Mouse (Mus musculus) testis, adult 2 months (tissue): ENCODE measurements around the gene Rnf187. TPM values are rescaled to one million over a fixed set of nuclear protein-coding genes. Genes with fewer than 3 reads are reported as not detected.

Source experiments
- H3K27ac ChIP-seq: fragments of 200-500 bp; 2 replicates; pipeline ENCODE4 v1.5.1; 2012; ENCODE audit warnings: low read depth, low read length; ENCODE audit not compliant: control insufficient read depth, insufficient read depth
- H3K27me3 ChIP-seq: fragments of 200-500 bp; 2 replicates; pipeline ENCODE4 v1.6.1; 2012; ENCODE audit warnings: mild to moderate bottlenecking, low read length, moderate library complexity; ENCODE audit not compliant: control insufficient read depth, insufficient read depth
- H3K36me3 ChIP-seq: fragments of 200-500 bp; 2 replicates; pipeline ENCODE4 v1.6.1; 2012; ENCODE audit warnings: mild to moderate bottlenecking, low read length; ENCODE audit not compliant: control insufficient read depth, insufficient read depth
- H3K4me1 ChIP-seq: fragments of 200-500 bp; 2 replicates; pipeline ENCODE4 v1.6.1; 2012; ENCODE audit warnings: low read length; ENCODE audit not compliant: control insufficient read depth, insufficient read depth
- H3K4me3 ChIP-seq: fragments of 200-500 bp; 2 replicates; pipeline ENCODE4 v1.5.1; 2012; ENCODE audit warnings: low read depth, mild to moderate bottlenecking, low read length, moderate library complexity, mixed read lengths; ENCODE audit not compliant: control insufficient read depth
- CTCF ChIP-seq: fragments of 200-500 bp; IDR thresholded peaks from 2 replicates; pipeline ENCODE4 v1.5.1; 2012; ENCODE audit warnings: low read depth, mild to moderate bottlenecking, inconsistent platforms, low read length, moderate library complexity; ENCODE audit not compliant: control insufficient read depth, insufficient read depth, insufficient replicate concordance
- POLR2A ChIP-seq: fragments of 200-500 bp; IDR thresholded peaks from 2 replicates; pipeline ENCODE4 v1.6.1; 2012; ENCODE audit warnings: low read depth, mild to moderate bottlenecking, inconsistent platforms, low read length, moderate library complexity; ENCODE audit not compliant: control insufficient read depth
- polyA plus RNA-seq: library from polyadenylated mRNA; depleted of rRNA; stranded (reverse); fragments of >200 nt; gene quantifications from 2 replicates; pipeline ENCODE4 v1.2.3, GENCODE M21; 2012

The Rnf187 gene
- polyA plus RNA-seq, 1 experiment, result 215 TPM

DNA sequence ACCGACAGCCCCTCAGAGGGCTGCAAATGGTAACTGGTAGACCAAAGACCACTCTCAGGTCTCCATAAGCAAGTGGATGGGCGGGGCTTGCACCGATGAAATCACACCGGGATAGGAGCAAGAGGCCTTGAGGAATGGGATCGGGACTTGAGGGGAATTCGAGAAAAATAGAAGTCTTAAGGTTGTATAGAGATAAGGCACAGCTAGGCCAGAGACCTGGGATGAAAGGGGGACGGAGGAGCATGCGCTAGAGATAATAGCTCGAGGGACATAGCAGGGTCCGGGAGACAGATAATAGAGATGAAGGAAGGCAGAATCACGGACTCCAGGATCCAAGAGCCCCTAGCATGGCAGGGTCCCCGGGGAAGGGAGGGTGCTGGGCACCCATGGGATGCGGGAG lies 807 bp downstream of the Rnf187 start:
- Histone ChIP-seq H3K36me3 (peaks cover 1% of the 10 kb centered on the region), H3K4me3 (peak overlapping the region; percentile 85), H3K4me1 (peaks cover 11% of the 10 kb centered on the region), H3K27me3 (no peaks in the 10 kb centered on the region), H3K27ac (peak overlapping the region; percentile 82; the same call in 1 of the 2 replicates)
- TF ChIP-seq CTCF (no peak), POLR2A (no peak)

DNA sequence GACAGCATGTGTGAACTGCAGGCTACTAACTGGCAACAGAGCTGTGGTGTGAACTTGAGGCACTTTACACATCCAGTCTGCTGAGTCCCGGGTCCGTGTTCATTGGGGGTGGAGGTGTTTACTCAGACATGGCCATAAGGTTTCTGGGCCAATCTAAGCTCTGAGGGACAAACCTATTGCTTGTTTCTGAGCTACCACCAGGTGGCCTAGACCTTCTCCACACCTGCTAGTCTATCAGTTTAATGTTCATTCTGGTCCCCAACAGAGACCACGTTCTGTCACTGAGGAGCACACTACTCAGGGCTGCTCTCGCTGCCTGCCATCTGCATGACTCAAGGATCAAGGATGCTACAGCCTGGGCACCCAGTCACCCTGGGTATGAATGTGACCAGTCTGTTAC lies 7.1 kb downstream of the Rnf187 start:
- TF ChIP-seq POLR2A, result no peak
- TF ChIP-seq CTCF, result no peak
- H3K4me3 ChIP-seq, result no peak overlapping the region
- no peak overlapping the region for H3K27ac ChIP-seq
- no peaks in the 10 kb centered on the region for H3K27me3 ChIP-seq
- peaks cover 2% of the 10 kb centered on the region for H3K36me3 ChIP-seq
- H3K4me1 ChIP-seq, result peaks cover 14% of the 10 kb centered on the region

DNA sequence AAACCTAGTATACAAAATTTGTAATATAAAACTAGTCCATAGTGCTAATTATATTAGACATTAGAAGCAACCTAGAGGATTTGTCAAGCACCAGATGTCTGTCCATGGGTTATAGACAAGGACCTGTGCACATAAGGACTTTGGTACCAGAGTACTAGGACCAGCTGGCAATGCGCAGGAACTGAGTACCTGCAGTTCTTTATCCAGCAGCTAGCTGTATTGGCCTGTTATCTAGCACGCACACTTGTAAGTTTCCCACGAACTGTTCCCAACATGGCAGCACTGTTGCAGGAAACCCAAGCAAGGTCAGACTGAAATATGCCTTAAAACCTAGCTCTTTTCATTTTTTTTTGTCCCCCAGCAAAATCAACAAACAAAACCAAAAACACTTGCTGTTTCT lies 8.5 kb downstream of the Rnf187 start:
- no peak for TF ChIP-seq CTCF
- no peak for TF ChIP-seq POLR2A

DNA sequence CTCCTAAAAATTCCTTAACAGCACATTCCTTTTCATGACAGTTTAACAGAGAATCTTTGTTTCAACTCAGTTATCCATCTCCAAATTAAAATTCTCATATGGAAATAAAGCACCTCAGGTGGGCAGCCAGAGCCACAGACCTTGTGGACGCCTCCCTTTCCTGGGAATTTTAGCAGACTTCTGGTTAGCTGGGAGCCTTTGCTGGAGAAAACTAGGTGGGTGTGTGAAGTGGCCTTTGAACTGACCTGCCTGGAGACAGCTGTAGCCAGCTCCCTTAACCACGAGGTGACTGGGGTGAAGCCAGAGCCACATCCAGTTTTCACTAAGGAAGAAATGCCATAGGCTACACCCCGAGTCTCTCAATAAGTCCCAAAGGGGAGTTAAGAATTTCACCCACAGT lies 9.1 kb downstream of the Rnf187 start:
- H3K4me1 ChIP-seq, result peaks cover 14% of the 10 kb centered on the region
- H3K27me3 ChIP-seq, result no peaks in the 10 kb centered on the region
- no peak for TF ChIP-seq POLR2A
- TF ChIP-seq CTCF, result no peak
- no peak overlapping the region for H3K4me3 ChIP-seq
- H3K36me3 ChIP-seq, result peaks cover 2% of the 10 kb centered on the region
- H3K27ac ChIP-seq, result no peak overlapping the region

More for the DNA sequence above, 8.5 kb downstream of the Rnf187 start:
- H3K36me3 ChIP-seq, result peaks cover 2% of the 10 kb centered on the region
- no peak overlapping the region for H3K4me3 ChIP-seq
- no peak overlapping the region for H3K27ac ChIP-seq
- peaks cover 14% of the 10 kb centered on the region for H3K4me1 ChIP-seq
- no peaks in the 10 kb centered on the region for H3K27me3 ChIP-seq

DNA sequence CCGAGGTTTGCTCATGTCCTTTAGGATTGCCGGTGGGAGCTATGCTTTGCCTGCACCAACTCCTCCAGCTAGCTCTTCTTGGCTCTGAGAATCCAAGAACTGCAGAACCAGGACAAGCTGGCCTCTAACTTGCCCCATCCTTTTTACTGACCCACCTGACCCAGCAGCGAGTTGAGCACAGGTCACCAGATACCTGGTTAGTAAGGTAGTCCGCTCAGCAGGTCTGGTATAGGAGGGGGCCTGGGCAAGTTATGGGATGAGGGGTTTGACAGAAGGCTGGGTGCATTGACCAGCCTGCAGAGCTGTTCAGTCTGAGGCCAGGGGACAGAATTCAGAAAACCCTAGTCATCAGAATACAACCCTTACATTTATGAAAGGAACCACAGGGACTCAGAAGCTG lies 9.7 kb downstream of the Rnf187 start:
- H3K27me3 ChIP-seq, result no peaks in the 10 kb centered on the region
- peaks cover 2% of the 10 kb centered on the region for H3K36me3 ChIP-seq
- no peak overlapping the region for H3K27ac ChIP-seq
- H3K4me3 ChIP-seq, result no peak overlapping the region
- peaks cover 14% of the 10 kb centered on the region for H3K4me1 ChIP-seq
- TF ChIP-seq POLR2A (no peak), CTCF (no peak)

DNA sequence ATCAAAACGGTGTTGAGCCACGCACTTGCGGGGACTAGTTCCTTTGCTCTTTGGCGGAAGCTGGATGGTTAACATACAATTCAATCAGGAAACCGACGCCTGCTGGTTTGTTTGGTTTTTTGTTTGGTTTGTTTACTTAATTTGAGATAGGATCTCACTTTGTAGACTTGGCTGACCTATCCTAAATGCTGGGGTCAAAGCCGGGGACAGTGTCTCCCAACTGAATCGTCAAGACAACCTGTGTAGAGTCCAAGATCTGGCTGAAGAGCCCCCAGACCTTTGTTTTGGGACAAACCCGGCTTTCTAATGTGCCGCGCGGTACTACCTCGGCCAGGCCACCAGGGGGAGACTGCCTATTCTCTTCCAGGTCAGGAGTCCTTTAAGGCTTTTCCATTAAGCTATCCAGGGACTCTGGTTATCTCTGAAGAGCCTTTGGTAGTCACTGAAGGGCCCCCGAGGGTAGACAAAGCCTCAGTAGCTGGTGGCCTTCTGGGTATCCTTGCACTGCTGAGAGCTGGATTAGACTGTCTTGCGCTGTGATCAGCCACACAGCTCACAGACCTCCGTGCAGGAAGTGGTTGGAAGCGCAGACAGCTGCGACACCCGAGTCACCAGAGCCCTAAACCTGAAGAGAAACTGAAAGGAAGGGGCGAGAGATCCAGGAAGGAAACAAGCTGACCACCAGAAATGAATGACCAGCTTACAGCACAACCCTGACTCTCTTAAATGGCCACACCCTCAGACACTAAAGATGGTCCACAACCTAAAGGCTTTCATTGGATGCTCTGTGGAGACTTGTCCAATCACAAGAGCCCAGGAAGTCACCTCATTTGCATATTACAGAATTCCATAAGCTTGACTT lies 10.7 kb downstream of the Rnf187 start:
- Histone ChIP-seq H3K27ac (peak overlapping the region; percentile 45), H3K4me3 (peak overlapping the region; percentile 68), H3K27me3 (no peaks in the 10 kb centered on the region), H3K4me1 (peaks cover 14% of the 10 kb centered on the region), H3K36me3 (peaks cover 2% of the 10 kb centered on the region)
- TF ChIP-seq CTCF (peak; percentile 72), POLR2A (no peak)

DNA sequence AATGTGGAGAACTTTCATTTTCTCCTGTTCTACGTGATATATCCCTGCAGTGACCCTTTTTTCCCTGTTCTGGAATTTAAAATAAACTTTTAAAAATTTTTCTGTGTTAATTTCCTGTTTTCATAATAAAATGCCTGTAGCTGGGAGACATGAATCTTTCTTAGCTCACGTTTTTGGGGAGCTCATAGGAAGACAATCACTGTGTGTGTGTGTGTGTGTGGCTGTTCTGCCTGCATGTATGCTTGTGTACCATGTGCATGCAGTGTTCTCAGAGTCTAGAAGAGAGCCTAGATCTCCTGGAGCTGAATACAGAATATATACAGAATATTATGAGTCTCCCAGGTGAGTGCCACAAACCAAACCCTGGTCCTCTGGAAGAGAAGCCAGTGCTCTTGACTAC lies 11.7 kb downstream of the Rnf187 start:
- Histone ChIP-seq H3K4me3 (no peak overlapping the region), H3K27me3 (no peaks in the 10 kb centered on the region), H3K4me1 (peaks cover 14% of the 10 kb centered on the region), H3K36me3 (no peaks in the 10 kb centered on the region), H3K27ac (no peak overlapping the region)
- TF ChIP-seq CTCF, result no peak
- TF ChIP-seq POLR2A, result no peak
